Mouse (Mus musculus) embryonic facial prominence, embryonic 14.5 days (tissue): ENCODE measurements at regions not wholly inside any gene's neighbourhood (a gene's known extent, or its start where the extent isn't known, plus 50 kb on each side); places are given as distances from the start of the nearest gene placed in this dataset.

Experiments used
- ATAC-seq: fragments of 200-750 bp; cut with Nextera tagmentation; 2 replicates; pipeline ENCODE4 v1.8.0; 2017; ENCODE audit warnings: low read depth, moderate number of reproducible peaks, moderate TSS enrichment
- DNase-seq: peaks from one replicate; pipeline ENCODE4 v3.0.0-alpha.2; 2015; ENCODE audit warnings: low spot score
- H3K27ac ChIP-seq: fragments of 300-500 bp; sonication (generic); replicated peaks from 2 replicates; pipeline ENCODE4 v1.5.1; 2014; ENCODE audit warnings: low read depth, mild to moderate bottlenecking, low read length, moderate library complexity
- H3K27me3 ChIP-seq: fragments of 300-500 bp; sonication (generic); replicated peaks from 2 replicates; pipeline ENCODE4 v1.6.1; 2014; ENCODE audit warnings: low read length; ENCODE audit not compliant: control insufficient read depth, insufficient read depth
- H3K36me3 ChIP-seq: fragments of 300-500 bp; sonication (generic); 2 replicates; pipeline ENCODE4 v1.6.1; 2014; ENCODE audit warnings: low read length, mixed read lengths; ENCODE audit not compliant: control insufficient read depth, insufficient read depth
- H3K4me1 ChIP-seq: fragments of 300-500 bp; sonication (generic); 2 replicates; pipeline ENCODE4 v1.6.1; 2014; ENCODE audit warnings: antibody characterized with exemption, low read length; ENCODE audit not compliant: control insufficient read depth, insufficient read depth
- H3K4me2 ChIP-seq: fragments of 300-500 bp; sonication (generic); 2 replicates; pipeline ENCODE4 v1.6.1; 2014; ENCODE audit warnings: low read depth, mild to moderate bottlenecking, low read length, moderate library complexity, mixed read lengths
- H3K4me3 ChIP-seq: fragments of 300-500 bp; sonication (generic); 2 replicates; pipeline ENCODE4 v1.5.1; 2014; ENCODE audit warnings: low read depth, mild to moderate bottlenecking, low read length
- H3K9ac ChIP-seq: fragments of 300-500 bp; sonication (generic); 2 replicates; pipeline ENCODE4 v1.6.1; 2014; ENCODE audit warnings: low read depth, mild to moderate bottlenecking, low read length, moderate library complexity, mixed read lengths
- H3K9me3 ChIP-seq: fragments of 300-500 bp; sonication (generic); 2 replicates; pipeline ENCODE4 v1.6.1; 2016; ENCODE audit warnings: low read length; ENCODE audit not compliant: control insufficient read depth
- WGBS: fragments of 180-500 bp; shearing (Covaris S2); extraction: QIAGEN DNeasy Blood & Tissue Kit; methylation state at CpG from one replicate; pipeline ENCODE4 v1.1.7; 2014; 5-methylcytosine and 5-hydroxymethylcytosine counted together

DNA sequence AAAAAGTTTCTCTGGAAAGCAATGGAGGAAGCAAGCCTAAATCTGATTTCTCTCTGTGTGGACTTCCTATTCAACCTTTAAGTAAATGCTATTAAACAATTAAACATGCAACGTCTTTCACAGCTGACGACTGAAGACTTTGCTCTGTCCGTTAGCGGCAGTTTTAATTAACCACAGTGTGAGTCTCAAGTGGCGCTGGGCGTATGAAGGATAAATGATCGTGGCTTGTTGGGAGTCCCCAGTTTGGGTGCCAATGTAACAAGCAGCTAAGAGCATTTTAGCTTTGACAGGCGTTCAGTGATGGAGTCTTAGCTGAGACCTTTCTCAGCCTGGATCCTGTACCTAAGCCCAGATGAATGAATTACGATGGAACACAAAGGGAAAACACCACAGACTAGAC, 52.7 kb upstream of the Olig2 start:
- 74% methylated on average over 9 of the region's 9 CpGs for WGBS
- no peak for DNase-seq
- no peak overlapping the region for H3K27ac ChIP-seq

GRCm38 (mm10) chr16:91173241-91173640, 52.0 kb upstream of the Olig2 start:
- no peak overlapping the region for H3K27ac ChIP-seq
- no peak overlapping the region for H3K9ac ChIP-seq
- DNase-seq (peak; percentile 30), ATAC-seq (no peak; the same call in 1 of the 2 replicates)
- peaks cover 22% of the 10 kb centered on the region for H3K27me3 ChIP-seq
- H3K9me3 ChIP-seq: no peaks in the 10 kb centered on the region
- peaks cover 10% of the 10 kb centered on the region; the same call in 1 of the 2 replicates for H3K4me1 ChIP-seq
- no peaks in the 10 kb centered on the region for H3K36me3 ChIP-seq
- WGBS: 52% methylated on average over 15 of the region's 15 CpGs
- H3K4me2 ChIP-seq: peak overlapping the region; percentile 5; the same call in 1 of the 2 replicates
- H3K4me3 ChIP-seq: no peak overlapping the region

More for the DNA sequence above, 52.7 kb upstream of the Olig2 start:
- no peaks in the 10 kb centered on the region for H3K36me3 ChIP-seq
- H3K4me3 ChIP-seq: no peak overlapping the region
- no peak for ATAC-seq
- H3K9ac ChIP-seq: no peak overlapping the region
- no peaks in the 10 kb centered on the region for H3K9me3 ChIP-seq
- peaks cover 10% of the 10 kb centered on the region; the same call in 1 of the 2 replicates for H3K4me1 ChIP-seq
- H3K27me3 ChIP-seq: peaks cover 30% of the 10 kb centered on the region
- no peak overlapping the region for H3K4me2 ChIP-seq

DNA sequence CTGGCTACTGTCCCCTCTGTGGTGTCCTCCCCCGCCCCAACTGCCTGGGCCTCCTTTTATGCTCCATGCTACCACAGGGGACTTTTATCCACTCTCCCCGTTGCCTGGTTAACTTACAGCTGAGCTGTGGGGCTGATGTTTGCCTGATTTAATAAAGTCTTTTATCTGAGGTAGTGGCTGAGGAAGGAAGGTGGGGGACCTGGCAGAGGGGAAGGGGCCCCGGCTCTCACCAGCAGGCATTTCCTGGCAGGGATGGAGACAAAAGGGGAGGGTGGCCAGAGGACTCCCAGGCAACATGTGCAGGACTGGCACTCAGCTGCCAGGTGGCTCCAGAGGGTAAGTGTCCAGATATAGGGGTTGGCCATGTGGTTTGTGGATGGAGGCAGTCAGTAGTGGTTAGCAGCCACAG, 51.4 kb upstream of the Olig2 start:
- 36% methylated on average over 3 of the region's 3 CpGs for WGBS
- Histone ChIP-seq H3K36me3 (no peaks in the 10 kb centered on the region), H3K4me2 (peak overlapping the region; percentile 5; the same call in 1 of the 2 replicates), H3K4me1 (peaks cover 10% of the 10 kb centered on the region; the same call in 1 of the 2 replicates), H3K27ac (no peak overlapping the region), H3K27me3 (peaks cover 16% of the 10 kb centered on the region), H3K9ac (no peak overlapping the region), H3K9me3 (no peaks in the 10 kb centered on the region), H3K4me3 (no peak overlapping the region)
- DNase-seq: peak; percentile 24
- peak; percentile 73; the same call in 1 of the 2 replicates for ATAC-seq

GRCm38 (mm10) chr16:91174401-91174800, 50.9 kb upstream of the Olig2 start:
- H3K9me3 ChIP-seq: no peaks in the 10 kb centered on the region
- WGBS: 57% methylated on average over 4 of the region's 4 CpGs
- H3K4me2 ChIP-seq: no peak overlapping the region
- no peak overlapping the region for H3K9ac ChIP-seq
- peaks cover 10% of the 10 kb centered on the region; the same call in 1 of the 2 replicates for H3K4me1 ChIP-seq
- H3K36me3 ChIP-seq: no peaks in the 10 kb centered on the region
- DNase-seq (no peak), ATAC-seq (no peak)
- no peak overlapping the region for H3K4me3 ChIP-seq
- H3K27ac ChIP-seq: no peak overlapping the region
- peaks cover 13% of the 10 kb centered on the region for H3K27me3 ChIP-seq
